Mouse (Mus musculus): ENCODE data around the gene Olfr69. TPM values are rescaled to one million over a fixed set of nuclear protein-coding genes. Genes with fewer than 3 reads are reported as not detected.
"Not testable (repeated sequence)": the region's sequence is repeated elsewhere in the genome, so short reads cannot be mapped to it uniquely, and the experiment has no call there.

Olfr69 gene
- total RNA-seq, 2 experiments from 2014 or later = not detected

DNA sequence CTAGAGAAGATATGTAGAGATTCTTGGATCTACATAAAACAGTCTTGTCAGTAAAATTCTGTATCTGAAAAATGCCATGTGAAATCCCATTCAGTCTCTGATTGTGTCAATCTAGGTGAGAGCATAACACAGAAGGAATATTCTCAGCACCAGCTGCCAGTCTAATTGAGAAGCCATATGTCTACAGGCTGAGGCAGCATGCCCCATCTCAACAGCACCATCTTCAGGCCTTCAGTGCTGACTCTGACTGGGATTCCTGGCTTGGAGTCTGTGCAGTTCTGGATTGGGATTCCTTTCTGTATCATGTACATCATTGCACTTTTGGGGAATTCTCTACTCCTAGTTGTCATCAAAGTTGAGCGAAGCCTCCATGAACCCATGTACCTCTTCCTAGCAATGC is 55.0 kb downstream of the Olfr69 start:
- DNase-seq; intact Hi-C loops (cut with DNase I): not testable (repeated sequence)

Other genes with a start within 250 kb of the Olfr69 start
- not detected for gene Olfr612, start 228.9 kb downstream of the Olfr69 start, total RNA-seq (2021)
- not detected for gene Olfr613, start 223.5 kb downstream of the Olfr69 start, total RNA-seq (2021)
- gene Olfr615, start 215.5 kb downstream of the Olfr69 start, total RNA-seq (2021) = not detected
- not detected for gene Olfr616, start 202.5 kb downstream of the Olfr69 start, total RNA-seq (2021)
- gene Olfr617, start 198.5 kb downstream of the Olfr69 start, total RNA-seq (2021) = not detected
- not detected for gene Olfr618, start 181.5 kb downstream of the Olfr69 start, total RNA-seq (2021)
- gene Olfr619, start 171.0 kb downstream of the Olfr69 start, total RNA-seq (2021) = not detected
- gene Olfr620, start 159.1 kb downstream of the Olfr69 start, total RNA-seq (2021) = not detected
- gene Olfr622, start 128.9 kb downstream of the Olfr69 start, total RNA-seq (2021) = not detected
- gene Olfr623, start 107.9 kb downstream of the Olfr69 start, total RNA-seq (2021) = not detected
- under 1 TPM in 1 of 2 experiments, not detected in 1; 0.08 TPM for gene Olfr624, start 100.4 kb downstream of the Olfr69 start, total RNA-seq (2021)
- gene Olfr625-ps1, start 88.9 kb downstream of the Olfr69 start, total RNA-seq (2021) = not detected
- not detected for gene Olfr243, start 56.9 kb downstream of the Olfr69 start, total RNA-seq (2021)
- gene Olfr628, start 41.2 kb downstream of the Olfr69 start, total RNA-seq (2021) = not detected
- gene Olfr629, start 26.7 kb downstream of the Olfr69 start, total RNA-seq (2021) = not detected
- gene Olfr630, start 14.3 kb downstream of the Olfr69 start, total RNA-seq (2021) = not detected
- not detected for gene Olfr68, start 8.1 kb upstream of the Olfr69 start, total RNA-seq (2021)
- gene Olfr67, start 20.2 kb upstream of the Olfr69 start, total RNA-seq (2021) = not detected
- 10 to 100 TPM in 1 of 2 experiments, 1 to 10 TPM in 1; 8.8 to 20.4 TPM for gene Hbb-bt, start 42.4 kb upstream of the Olfr69 start, total RNA-seq (2021)
- gene Hbb-bs, start 56.5 kb upstream of the Olfr69 start, total RNA-seq (2021) = 100 to 1,000 TPM in 1 of 2 experiments, 10 to 100 TPM in 1; 41.0 to 135 TPM
- gene Hbb-bh2, start 68.9 kb upstream of the Olfr69 start, total RNA-seq (2021) = not detected
- gene Hbb-bh1, start 71.6 kb upstream of the Olfr69 start, total RNA-seq (2021) = not detected
- gene Hbb-y, start 81.6 kb upstream of the Olfr69 start, total RNA-seq (2021) = not detected
- gene Olfr66, start 114.7 kb upstream of the Olfr69 start, total RNA-seq (2021) = not detected
- gene Olfr64, start 122.9 kb upstream of the Olfr69 start, total RNA-seq (2021) = not detected
- not detected for gene Olfr65, start 131.9 kb upstream of the Olfr69 start, total RNA-seq (2021)
- gene Olfr631, start 157.2 kb upstream of the Olfr69 start, total RNA-seq (2021) = not detected
- gene Olfr632, start 162.8 kb upstream of the Olfr69 start, total RNA-seq (2021) = not detected
- not detected for gene Olfr633, start 172.8 kb upstream of the Olfr69 start, total RNA-seq (2021)
- under 1 TPM in 1 of 2 experiments, not detected in 1; 0.08 TPM for gene Olfr635, start 199.6 kb upstream of the Olfr69 start, total RNA-seq (2021)
- not detected for gene Olfr638, start 227.2 kb upstream of the Olfr69 start, total RNA-seq (2021)
- under 1 TPM; 0.10 to 0.38 TPM for gene Olfr639, start 245.7 kb upstream of the Olfr69 start, total RNA-seq (2021)

Measured in left cerebral cortex, postnatal 4 days (tissue).